8 mouse cellular contexts compared by ENCODE assay signal in the genomic region with DNA sequence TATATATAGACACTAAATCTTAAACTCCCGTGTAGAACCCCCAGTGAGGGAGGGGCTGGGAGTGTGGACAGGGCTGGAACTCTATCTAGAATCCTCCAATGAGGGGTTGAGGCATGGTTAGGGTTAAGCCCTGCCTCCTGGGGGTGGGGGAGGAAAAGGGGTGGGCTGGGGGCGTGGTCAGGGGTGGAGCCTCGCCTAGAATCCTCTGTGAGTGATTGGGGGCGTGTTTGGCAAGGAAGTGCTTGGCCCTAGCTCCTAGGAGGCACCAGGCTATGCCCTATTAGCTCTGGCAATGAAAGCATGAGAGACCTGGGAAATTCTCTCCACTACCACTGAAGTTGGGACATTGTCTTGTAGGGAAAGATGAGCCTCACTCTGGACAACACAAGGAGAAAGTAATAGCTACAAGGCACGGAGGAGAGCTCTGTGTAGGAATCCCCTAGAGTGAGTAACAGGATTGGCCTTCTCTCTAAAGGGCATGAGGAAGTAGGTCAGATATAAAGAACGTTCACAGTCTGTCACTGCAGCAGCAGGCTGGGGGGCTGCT. TPM values are rescaled to one million over a fixed set of nuclear protein-coding genes. Genes with fewer than 3 reads are reported as not detected.
DNase-seq lines count a peak whose midpoint lies in the region; ATAC-seq and TF ChIP-seq lines count a peak whose summit lies in the region.

No protein-coding gene starts in this region.

- peak; percentile 54 for DNase-seq in cerebellum, adult 11-12 months
- peak; percentile 80 for DNase-seq in brain, embryonic 14.5 days (ENCODE audit: low read depth)
- DNase-seq in hindbrain, embryonic 10.5 days (ENCODE audit: low spot score): peak; percentile 88
- peak; percentile 94 for DNase-seq in stomach, postnatal 0 days (ENCODE audit: low spot score)

- H3K9ac ChIP-seq in forebrain, embryonic 15.5 days (replicated peaks): no peak overlapping the region
- H3K9ac ChIP-seq in limb, embryonic 15.5 days: no peak overlapping the region
- H3K9ac ChIP-seq in midbrain, embryonic 15.5 days: no peak overlapping the region
- H3K9ac ChIP-seq in stomach, postnatal 0 days (ENCODE audit: low read length): peak overlapping the region; percentile 45

- TF ChIP-seq EP300 in stomach, postnatal 0 days (optimal IDR thresholded peaks at IDR 0.05): no peak

- peak overlapping the region; percentile 33 for H3K4me2 ChIP-seq in forebrain, embryonic 15.5 days (replicated peaks)
- peak overlapping the region; percentile 48 for H3K4me2 ChIP-seq in limb, embryonic 15.5 days
- peak overlapping the region; percentile 15 for H3K4me2 ChIP-seq in midbrain, embryonic 15.5 days
- H3K4me2 ChIP-seq in stomach, postnatal 0 days (replicated peaks; ENCODE audit: low read depth): peak overlapping the region; percentile 64

- H3K27ac ChIP-seq in forebrain, embryonic 15.5 days (replicated peaks): no peak overlapping the region
- H3K27ac ChIP-seq in hindbrain, embryonic 10.5 days: 0 out of 2 replicates have a peak overlapping the region, but pooled peaks have one; percentile 23
- H3K27ac ChIP-seq in limb, embryonic 15.5 days: peak overlapping the region; percentile 92
- H3K27ac ChIP-seq in midbrain, embryonic 15.5 days: no peak overlapping the region
- H3K27ac ChIP-seq in stomach, postnatal 0 days (replicated peaks): peak overlapping the region; percentile 95

- ATAC-seq in cerebellum, adult (ENCODE audit: insufficient number of reproducible peaks, low FRiP score, low TSS enrichment): no peak
- ATAC-seq in forebrain, embryonic 15.5 days (replicated peaks): peak; percentile 6; the same call in 1 of the 2 replicates
- ATAC-seq in limb, embryonic 15.5 days (ENCODE audit: insufficient number of reproducible peaks, low FRiP score, low TSS enrichment, low read depth): peak; percentile 49; the same call in 1 of the 2 replicates
- ATAC-seq in midbrain, embryonic 15.5 days (replicated peaks): no peak
- peak; percentile 71 for ATAC-seq in stomach, postnatal 0 days (ENCODE audit: low FRiP score, low TSS enrichment)

- TF ChIP-seq POLR2A in brain, embryonic 14.5 days (IDR thresholded peaks at IDR 0.05; ENCODE audit: borderline replicate concordance, extremely low read depth, insufficient read depth, insufficient read length, poor library complexity, severe bottlenecking): no peak

- peaks cover 32% of the 10 kb centered on the region for H3K4me1 ChIP-seq in forebrain, embryonic 15.5 days
- H3K4me1 ChIP-seq in hindbrain, embryonic 10.5 days (replicated peaks): peaks cover 37% of the 10 kb centered on the region
- peaks cover 37% of the 10 kb centered on the region for H3K4me1 ChIP-seq in limb, embryonic 15.5 days
- H3K4me1 ChIP-seq in midbrain, embryonic 15.5 days: peaks cover 14% of the 10 kb centered on the region
- H3K4me1 ChIP-seq in stomach, postnatal 0 days (replicated peaks; ENCODE audit: control insufficient read depth, insufficient read depth): peaks cover 13% of the 10 kb centered on the region

- TF ChIP-seq CTCF in brain, embryonic 14.5 days (IDR thresholded peaks at IDR 0.05; ENCODE audit: borderline replicate concordance, extremely low read depth, insufficient read depth, insufficient read length): no peak
- TF ChIP-seq CTCF in stomach, postnatal 0 days (IDR thresholded peaks at IDR 0.05; ENCODE audit: low read depth): 0 out of 2 replicates have a peak, but pooled peaks have one; percentile 1

- no peaks in the 10 kb centered on the region for H3K27me3 ChIP-seq in forebrain, embryonic 15.5 days
- no peaks in the 10 kb centered on the region for H3K27me3 ChIP-seq in hindbrain, embryonic 10.5 days (ENCODE audit: insufficient read depth, poor library complexity, severe bottlenecking)
- no peaks in the 10 kb centered on the region for H3K27me3 ChIP-seq in limb, embryonic 15.5 days
- H3K27me3 ChIP-seq in midbrain, embryonic 15.5 days (replicated peaks): no peaks in the 10 kb centered on the region; the same call in 1 of the 2 replicates
- H3K27me3 ChIP-seq in stomach, postnatal 0 days (ENCODE audit: control insufficient read depth, insufficient read depth, low read length): no peaks in the 10 kb centered on the region

- 8% methylated on average over 6 of the region's 6 CpGs for WGBS in forebrain, embryonic 15.5 days
- 7% methylated on average over 6 of the region's 6 CpGs for WGBS in hindbrain, embryonic 10.5 days
- WGBS in limb, embryonic 15.5 days: 3% methylated on average over 6 of the region's 6 CpGs
- WGBS in midbrain, embryonic 15.5 days: 4% methylated on average over 6 of the region's 6 CpGs
- 2% methylated on average over 6 of the region's 6 CpGs for WGBS in stomach, postnatal 0 days

- no peaks in the 10 kb centered on the region for H3K36me3 ChIP-seq in forebrain, embryonic 15.5 days
- no peaks in the 10 kb centered on the region for H3K36me3 ChIP-seq in hindbrain, embryonic 10.5 days
- no peaks in the 10 kb centered on the region for H3K36me3 ChIP-seq in limb, embryonic 15.5 days
- no peaks in the 10 kb centered on the region for H3K36me3 ChIP-seq in midbrain, embryonic 15.5 days (replicated peaks)
- no peaks in the 10 kb centered on the region for H3K36me3 ChIP-seq in stomach, postnatal 0 days (ENCODE audit: control insufficient read depth, insufficient read depth, low read length)

- H3K9me3 ChIP-seq in forebrain, embryonic 15.5 days: no peaks in the 10 kb centered on the region
- no peaks in the 10 kb centered on the region for H3K9me3 ChIP-seq in hindbrain, embryonic 10.5 days
- no peaks in the 10 kb centered on the region for H3K9me3 ChIP-seq in limb, embryonic 15.5 days
- no peaks in the 10 kb centered on the region for H3K9me3 ChIP-seq in midbrain, embryonic 15.5 days
- no peaks in the 10 kb centered on the region for H3K9me3 ChIP-seq in stomach, postnatal 0 days (ENCODE audit: control insufficient read depth, low read length)

- H3K4me3 ChIP-seq in forebrain, embryonic 15.5 days: no peak overlapping the region
- peak overlapping the region; percentile 41 for H3K4me3 ChIP-seq in hindbrain, embryonic 10.5 days
- H3K4me3 ChIP-seq in limb, embryonic 15.5 days: peak overlapping the region; percentile 27
- no peak overlapping the region for H3K4me3 ChIP-seq in midbrain, embryonic 15.5 days
- peak overlapping the region; percentile 30 for H3K4me3 ChIP-seq in stomach, postnatal 0 days (ENCODE audit: low read depth, low read length)

RNA-seq across cellular contexts. Expression of a gene that starts 2.9 kb away (rescaled TPM):
- polyA plus RNA-seq in brain, embryonic 14.5 days (2012; rRNA removed): 36.1 and 77.6 TPM in 2 replicates
- polyA plus RNA-seq in forebrain, embryonic 15.5 days (2015; fragmentation: Nextera tagmentation; extraction: Ambion mirVana): 22.0 and 23.1 TPM in 2 replicates
- polyA plus RNA-seq in hindbrain, embryonic 10.5 days (2016; fragmentation: Nextera tagmentation; extraction: Ambion mirVana): 20.3 and 22.8 TPM in 2 replicates
- polyA plus RNA-seq in limb, embryonic 15.5 days (2015; fragmentation: Nextera tagmentation; extraction: Ambion mirVana): 14.2 and 15.3 TPM in 2 replicates
- polyA plus RNA-seq in midbrain, embryonic 15.5 days (2015; fragmentation: Nextera tagmentation; extraction: Ambion mirVana): 21.0 and 25.9 TPM in 2 replicates
- 5.4 and 6.2 TPM in 2 replicates for polyA plus RNA-seq in stomach, postnatal 0 days (2015; fragmentation: Nextera tagmentation; extraction: Ambion mirVana)

RNA-seq across cellular contexts. Expression of a gene that starts 10.1 kb away (rescaled TPM):
- 155 and 176 TPM in 2 replicates for polyA plus RNA-seq in brain, embryonic 14.5 days (2012; rRNA removed)
- polyA plus RNA-seq in forebrain, embryonic 15.5 days (2015; fragmentation: Nextera tagmentation; extraction: Ambion mirVana): 98.9 and 103 TPM in 2 replicates
- polyA plus RNA-seq in hindbrain, embryonic 10.5 days (2016; fragmentation: Nextera tagmentation; extraction: Ambion mirVana): 59.9 and 65.8 TPM in 2 replicates
- 72.3 and 75.0 TPM in 2 replicates for polyA plus RNA-seq in limb, embryonic 15.5 days (2015; fragmentation: Nextera tagmentation; extraction: Ambion mirVana)
- 117 and 122 TPM in 2 replicates for polyA plus RNA-seq in midbrain, embryonic 15.5 days (2015; fragmentation: Nextera tagmentation; extraction: Ambion mirVana)
- polyA plus RNA-seq in stomach, postnatal 0 days (2015; fragmentation: Nextera tagmentation; extraction: Ambion mirVana): 38.7 and 42.7 TPM in 2 replicates

RNA-seq across cellular contexts. Expression of a gene that starts 45.8 kb away (rescaled TPM):
- polyA plus RNA-seq in brain, embryonic 14.5 days (2012; rRNA removed): 76.3 and 77.0 TPM in 2 replicates
- 60.2 and 62.6 TPM in 2 replicates for polyA plus RNA-seq in forebrain, embryonic 15.5 days (2015; fragmentation: Nextera tagmentation; extraction: Ambion mirVana)
- polyA plus RNA-seq in hindbrain, embryonic 10.5 days (2016; fragmentation: Nextera tagmentation; extraction: Ambion mirVana): 109 and 119 TPM in 2 replicates
- 59.0 and 71.7 TPM in 2 replicates for polyA plus RNA-seq in limb, embryonic 15.5 days (2015; fragmentation: Nextera tagmentation; extraction: Ambion mirVana)
- polyA plus RNA-seq in midbrain, embryonic 15.5 days (2015; fragmentation: Nextera tagmentation; extraction: Ambion mirVana): 60.3 and 62.6 TPM in 2 replicates
- polyA plus RNA-seq in stomach, postnatal 0 days (2015; fragmentation: Nextera tagmentation; extraction: Ambion mirVana): 27.7 and 31.8 TPM in 2 replicates

RNA-seq across cellular contexts. Expression of a gene that starts 46.3 kb away (rescaled TPM):
- polyA plus RNA-seq in brain, embryonic 14.5 days (2012; rRNA removed): 88.7 and 125 TPM in 2 replicates
- polyA plus RNA-seq in forebrain, embryonic 15.5 days (2015; fragmentation: Nextera tagmentation; extraction: Ambion mirVana): 140 and 154 TPM in 2 replicates
- 189 and 192 TPM in 2 replicates for polyA plus RNA-seq in hindbrain, embryonic 10.5 days (2016; fragmentation: Nextera tagmentation; extraction: Ambion mirVana)
- polyA plus RNA-seq in limb, embryonic 15.5 days (2015; fragmentation: Nextera tagmentation; extraction: Ambion mirVana): 119 and 124 TPM in 2 replicates
- polyA plus RNA-seq in midbrain, embryonic 15.5 days (2015; fragmentation: Nextera tagmentation; extraction: Ambion mirVana): 130 and 147 TPM in 2 replicates
- polyA plus RNA-seq in stomach, postnatal 0 days (2015; fragmentation: Nextera tagmentation; extraction: Ambion mirVana): 62.0 and 65.8 TPM in 2 replicates

RNA-seq across cellular contexts. Expression of a gene that starts 50.2 kb away (rescaled TPM):
- polyA plus RNA-seq in brain, embryonic 14.5 days (2012; rRNA removed): 47.6 and 70.2 TPM in 2 replicates
- 33.4 and 35.2 TPM in 2 replicates for polyA plus RNA-seq in forebrain, embryonic 15.5 days (2015; fragmentation: Nextera tagmentation; extraction: Ambion mirVana)
- 13.7 and 18.7 TPM in 2 replicates for polyA plus RNA-seq in hindbrain, embryonic 10.5 days (2016; fragmentation: Nextera tagmentation; extraction: Ambion mirVana)
- 25.9 and 31.0 TPM in 2 replicates for polyA plus RNA-seq in limb, embryonic 15.5 days (2015; fragmentation: Nextera tagmentation; extraction: Ambion mirVana)
- polyA plus RNA-seq in midbrain, embryonic 15.5 days (2015; fragmentation: Nextera tagmentation; extraction: Ambion mirVana): 42.9 and 50.9 TPM in 2 replicates
- polyA plus RNA-seq in stomach, postnatal 0 days (2015; fragmentation: Nextera tagmentation; extraction: Ambion mirVana): 14.8 and 18.0 TPM in 2 replicates

Comparison
In these comparisons a context has a peak if more than half of its experiments do, and no peak if none do; other contexts are left out.
1. ATAC-seq: peak in forebrain, embryonic 15.5 days (single experiment), limb, embryonic 15.5 days (single experiment) and stomach, postnatal 0 days (single experiment); none in cerebellum, adult (single experiment) and midbrain, embryonic 15.5 days (single experiment).
2. H3K27ac ChIP-seq: peak in hindbrain, embryonic 10.5 days (single experiment), limb, embryonic 15.5 days (single experiment) and stomach, postnatal 0 days (single experiment); none in forebrain, embryonic 15.5 days (single experiment) and midbrain, embryonic 15.5 days (single experiment).
3. H3K4me3 ChIP-seq: peak in hindbrain, embryonic 10.5 days (single experiment), limb, embryonic 15.5 days (single experiment) and stomach, postnatal 0 days (single experiment); none in forebrain, embryonic 15.5 days (single experiment) and midbrain, embryonic 15.5 days (single experiment).
4. Peak in every context shown above with its lines, with median percentiles within 50 percentile points of each other: DNase-seq and H3K4me2 ChIP-seq.